Mouse (Mus musculus): ENCODE data around the gene Snx21. TPM values are rescaled to one million over a fixed set of nuclear protein-coding genes. Genes with fewer than 3 reads are reported as not detected.
A peak's percentile ranks its signal among the peaks of the same experiment; 100 is the strongest.

The Snx21 gene
- polyA plus RNA-seq, 1 experiment from 2014 or later, result 22.7 TPM

DNA sequence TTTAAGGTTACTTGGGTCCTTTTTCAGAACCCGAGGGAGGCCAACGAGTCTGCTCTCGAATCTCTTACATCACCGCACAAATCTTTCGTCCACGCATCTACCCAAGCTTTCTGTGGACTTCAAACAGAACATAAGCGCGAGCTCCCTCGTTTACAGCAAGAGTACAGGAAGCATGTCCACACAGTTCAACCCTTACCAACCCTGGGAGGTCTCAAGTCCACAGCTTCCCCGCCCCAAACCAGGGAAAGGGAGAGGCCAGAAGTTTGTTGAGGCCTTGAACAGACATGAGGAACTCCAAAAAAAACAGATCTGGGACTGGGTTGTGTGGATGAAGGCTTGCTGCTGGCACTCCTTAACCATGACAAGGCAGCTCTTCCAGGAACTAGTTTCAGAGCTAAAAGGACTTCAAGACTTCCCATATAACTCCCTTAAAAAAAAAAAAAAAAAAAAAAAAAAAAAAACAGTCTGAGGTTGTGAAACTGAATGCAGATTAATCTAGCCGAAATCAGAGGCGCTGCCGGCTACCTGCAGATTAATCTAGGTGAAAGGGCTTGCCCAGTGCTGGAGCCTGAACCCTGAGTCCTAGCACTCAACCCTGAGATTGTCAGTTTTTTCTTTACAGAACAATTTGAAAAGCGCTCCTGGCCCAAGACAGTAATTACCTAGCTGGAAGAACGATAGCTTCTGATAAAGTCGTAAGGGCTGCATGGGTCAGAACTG lies 17.7 kb downstream of the Snx21 start:
- Histone ChIP-seq H3K4me2 (replicated peaks; ENCODE audit: low read depth, low read length) (peak overlapping the region; percentile 65), H3K9me3 (ENCODE audit: low read length) (no peaks in the 10 kb centered on the region), H3K36me3 (ENCODE audit: insufficient read depth, low read length) (peaks cover 23% of the 10 kb centered on the region), H3K4me3 (ENCODE audit: low read length) (peak overlapping the region; percentile 63), H3K4me1 (ENCODE audit: insufficient read depth, low read length) (peaks cover 24% of the 10 kb centered on the region), H3K9ac (replicated peaks; ENCODE audit: low read length) (peak overlapping the region; percentile 84), H3K27me3 (ENCODE audit: insufficient read depth, low read length) (no peaks in the 10 kb centered on the region), H3K27ac (ENCODE audit: low read length) (no peak overlapping the region)
- WGBS, result 84% methylated on average over 16 of the region's 16 CpGs
- ATAC-seq (ENCODE audit: low FRiP score, low TSS enrichment), result no peak

- WGBS, result 59% methylated on average over 1 of the region's 1 CpGs
- Histone ChIP-seq H3K4me2 (replicated peaks; ENCODE audit: low read depth, low read length) (peak overlapping the region; percentile 65), H3K4me3 (ENCODE audit: low read length) (peak overlapping the region; percentile 63), H3K4me1 (ENCODE audit: insufficient read depth, low read length) (peaks cover 24% of the 10 kb centered on the region), H3K9me3 (ENCODE audit: low read length) (no peaks in the 10 kb centered on the region), H3K27ac (ENCODE audit: low read length) (no peak overlapping the region; the same call in 1 of the 2 replicates), H3K27me3 (ENCODE audit: insufficient read depth, low read length) (no peaks in the 10 kb centered on the region), H3K36me3 (ENCODE audit: insufficient read depth, low read length) (peaks cover 19% of the 10 kb centered on the region), H3K9ac (replicated peaks; ENCODE audit: low read length) (peak overlapping the region; percentile 84)
- ATAC-seq (ENCODE audit: low FRiP score, low TSS enrichment), result no peak
Measured at GRCm38 (mm10) chr2:164803921-164804313, 18.3 kb downstream of the Snx21 start.

DNA sequence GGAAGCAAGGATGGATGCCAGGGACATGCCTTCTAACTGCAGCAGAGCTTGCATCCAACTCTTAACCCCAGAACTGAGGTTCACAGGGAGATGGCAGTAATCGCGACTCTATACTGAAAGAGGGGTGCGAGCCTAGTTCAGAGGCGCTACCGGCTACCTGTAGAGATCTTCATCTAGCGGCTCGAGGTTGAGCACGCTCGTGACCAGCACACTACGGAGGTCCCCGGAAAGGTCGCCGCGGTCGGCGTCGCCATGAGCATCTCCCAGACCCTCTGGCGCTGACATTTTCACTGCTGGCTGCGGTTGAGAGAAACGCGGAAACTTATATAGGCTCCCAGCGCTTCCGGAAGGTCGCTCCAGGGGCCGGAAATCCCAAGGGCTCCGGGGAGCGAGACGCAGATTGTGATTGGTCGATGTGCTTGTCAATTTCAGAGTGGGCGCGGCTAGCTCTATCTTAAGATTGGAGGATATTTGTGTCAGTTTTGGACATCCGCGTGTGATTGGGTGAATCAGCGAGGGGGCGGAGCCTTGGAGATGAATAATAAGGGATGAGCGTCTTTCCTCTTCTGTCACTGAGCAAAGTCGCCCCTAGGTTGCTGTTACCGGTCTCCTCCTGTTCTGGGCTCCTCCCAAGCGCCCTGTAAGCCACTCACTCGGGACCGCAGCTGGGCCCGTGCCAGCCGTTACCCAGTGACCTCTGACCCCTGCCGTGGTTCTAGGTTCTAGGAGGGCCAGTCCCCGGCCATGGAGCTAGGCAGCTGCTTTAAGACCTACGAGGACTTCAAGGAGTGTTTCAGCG lies 19.1 kb downstream of the Snx21 start, which contains the start of the genes Acot8 and Zswim3:
Acot8 (minus strand) TSS at position 350 of the 799 bp plus-strand sequence.
Zswim3 (plus strand) TSS at position 566 of the 799 bp plus-strand sequence.
- no peaks in the 10 kb centered on the region for H3K27me3 ChIP-seq (ENCODE audit: insufficient read depth, low read length)
- under 1% methylated on average over 47 of the region's 47 CpGs for WGBS
- H3K36me3 ChIP-seq (ENCODE audit: insufficient read depth, low read length), result peaks cover 11% of the 10 kb centered on the region
- ATAC-seq (ENCODE audit: low FRiP score, low TSS enrichment), result peak; percentile 98
- peak within 1 kb of the TSS; percentile 63 for H3K4me3 ChIP-seq (ENCODE audit: low read length)
- peak within 1 kb of the TSS; percentile 84 for H3K9ac ChIP-seq (replicated peaks; ENCODE audit: low read length)
- H3K9me3 ChIP-seq (ENCODE audit: low read length), result no peaks in the 10 kb centered on the region
- peak within 1 kb of the TSS; percentile 84 for H3K27ac ChIP-seq (ENCODE audit: low read length)
- peak within 1 kb of the TSS; percentile 86 for H3K4me2 ChIP-seq (replicated peaks; ENCODE audit: low read depth, low read length)
- H3K4me1 ChIP-seq (ENCODE audit: insufficient read depth, low read length), result peaks cover 24% of the 10 kb centered on the region

- ATAC-seq (ENCODE audit: low FRiP score, low TSS enrichment), result peak; percentile 55
- Histone ChIP-seq H3K9me3 (ENCODE audit: low read length) (no peaks in the 10 kb centered on the region), H3K4me1 (ENCODE audit: insufficient read depth, low read length) (peaks cover 24% of the 10 kb centered on the region), H3K27ac (ENCODE audit: low read length) (peak overlapping the region; percentile 84), H3K4me2 (replicated peaks; ENCODE audit: low read depth, low read length) (peak overlapping the region; percentile 86), H3K27me3 (ENCODE audit: insufficient read depth, low read length) (no peaks in the 10 kb centered on the region), H3K9ac (replicated peaks; ENCODE audit: low read length) (peak overlapping the region; percentile 74), H3K4me3 (ENCODE audit: low read length) (peak overlapping the region; percentile 63), H3K36me3 (ENCODE audit: insufficient read depth, low read length) (peaks cover 9% of the 10 kb centered on the region)
- WGBS, result 1% methylated on average over 21 of the region's 21 CpGs
Measured at GRCm38 (mm10) chr2:164805332-164805718, 19.7 kb downstream of the Snx21 start.

DNA sequence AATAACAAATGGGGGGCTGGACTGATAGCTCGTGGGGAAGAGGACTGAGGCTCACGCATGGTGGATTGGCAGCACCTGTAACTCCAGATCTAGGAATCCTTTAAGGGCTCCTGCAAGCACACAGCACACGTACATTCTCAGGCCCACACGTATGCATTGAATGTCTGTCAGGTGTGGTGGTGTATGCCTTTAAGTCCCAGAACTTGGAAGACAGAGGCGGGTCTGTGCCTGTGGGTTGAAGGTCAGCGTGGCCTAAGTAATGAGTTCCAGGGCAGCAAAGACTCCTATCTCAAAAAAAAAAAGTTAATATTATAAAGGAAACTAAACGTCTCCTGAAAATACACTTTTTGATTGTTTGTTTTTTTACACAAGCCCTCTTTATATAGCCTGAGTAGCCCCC lies 21.0 kb downstream of the Snx21 start:
- no peak overlapping the region for H3K9ac ChIP-seq (replicated peaks; ENCODE audit: low read length)
- H3K27me3 ChIP-seq (ENCODE audit: insufficient read depth, low read length), result no peaks in the 10 kb centered on the region
- WGBS, result 76% methylated on average over 7 of the region's 7 CpGs
- no peak overlapping the region for H3K4me2 ChIP-seq (replicated peaks; ENCODE audit: low read depth, low read length)
- no peaks in the 10 kb centered on the region for H3K9me3 ChIP-seq (ENCODE audit: low read length)
- peaks cover 24% of the 10 kb centered on the region for H3K4me1 ChIP-seq (ENCODE audit: insufficient read depth, low read length)
- no peak overlapping the region for H3K4me3 ChIP-seq (ENCODE audit: low read length)
- H3K36me3 ChIP-seq (ENCODE audit: insufficient read depth, low read length), result 0 out of 2 replicates have a peak, but pooled peaks cover 3% of the 10 kb centered on the region
- no peak overlapping the region for H3K27ac ChIP-seq (ENCODE audit: low read length)
- no peak for ATAC-seq (ENCODE audit: low FRiP score, low TSS enrichment)

DNA sequence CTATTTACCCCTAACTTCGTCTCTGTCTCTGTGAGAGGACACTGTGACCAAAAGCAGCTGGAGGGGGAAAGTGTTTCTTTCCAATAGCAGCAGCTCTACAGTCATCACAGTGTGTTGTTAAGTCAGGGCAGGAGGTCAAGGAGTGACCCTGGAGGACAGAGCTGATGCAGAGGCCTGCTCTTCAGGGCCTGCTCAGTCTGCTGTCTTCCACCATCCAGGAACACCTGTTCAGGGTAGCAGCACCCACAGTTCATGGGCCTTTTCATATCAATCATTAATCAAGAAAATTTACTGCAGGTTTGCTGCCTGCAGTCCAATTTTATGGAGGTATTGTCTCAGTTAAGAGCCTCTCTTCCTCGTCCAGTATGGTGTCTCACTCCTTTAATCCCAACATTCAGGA lies 27.9 kb downstream of the Snx21 start:
- Histone ChIP-seq H3K36me3 (ENCODE audit: insufficient read depth, low read length) (no peaks in the 10 kb centered on the region), H3K4me1 (ENCODE audit: insufficient read depth, low read length) (peaks cover 9% of the 10 kb centered on the region; the same call in 1 of the 2 replicates), H3K9me3 (ENCODE audit: low read length) (no peaks in the 10 kb centered on the region), H3K27me3 (ENCODE audit: insufficient read depth, low read length) (no peaks in the 10 kb centered on the region), H3K9ac (replicated peaks; ENCODE audit: low read length) (no peak overlapping the region), H3K4me3 (ENCODE audit: low read length) (no peak overlapping the region), H3K27ac (ENCODE audit: low read length) (no peak overlapping the region), H3K4me2 (replicated peaks; ENCODE audit: low read depth, low read length) (no peak overlapping the region)
- no peak for ATAC-seq (ENCODE audit: low FRiP score, low TSS enrichment)
- WGBS, result 53% methylated on average over 2 of the region's 2 CpGs

DNA sequence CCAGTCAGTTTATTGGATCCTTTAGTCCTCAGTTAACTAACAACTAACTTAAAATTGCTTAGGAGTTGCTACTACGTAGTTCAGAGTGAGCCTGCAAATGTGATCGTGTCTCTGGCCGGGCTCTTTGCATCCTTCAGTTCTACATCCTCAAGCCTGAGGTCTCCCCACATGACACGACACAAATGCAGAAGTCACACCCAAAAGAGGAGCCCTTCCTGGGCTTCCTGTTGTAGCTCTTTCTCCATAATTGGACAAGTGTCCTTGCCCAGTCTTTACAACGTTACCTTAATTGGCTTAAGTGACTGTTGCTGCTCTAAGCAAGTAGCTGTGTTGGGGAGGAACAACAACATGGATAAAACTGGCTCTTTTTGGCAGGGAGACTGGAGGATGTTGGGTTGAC lies 29.7 kb downstream of the Snx21 start:
- WGBS, result 90% methylated on average over 5 of the region's 5 CpGs
- H3K27ac ChIP-seq (ENCODE audit: low read length), result no peak overlapping the region
- H3K9me3 ChIP-seq (ENCODE audit: low read length), result no peaks in the 10 kb centered on the region
- no peak overlapping the region for H3K4me2 ChIP-seq (replicated peaks; ENCODE audit: low read depth, low read length)
- peaks cover 9% of the 10 kb centered on the region; the same call in 1 of the 2 replicates for H3K4me1 ChIP-seq (ENCODE audit: insufficient read depth, low read length)
- no peaks in the 10 kb centered on the region for H3K27me3 ChIP-seq (ENCODE audit: insufficient read depth, low read length)
- H3K9ac ChIP-seq (replicated peaks; ENCODE audit: low read length), result no peak overlapping the region
- no peak for ATAC-seq (ENCODE audit: low FRiP score, low TSS enrichment)
- no peaks in the 10 kb centered on the region for H3K36me3 ChIP-seq (ENCODE audit: insufficient read depth, low read length)
- no peak overlapping the region for H3K4me3 ChIP-seq (ENCODE audit: low read length)

- Histone ChIP-seq H3K9ac (replicated peaks; ENCODE audit: low read length) (no peak overlapping the region), H3K36me3 (ENCODE audit: insufficient read depth, low read length) (no peaks in the 10 kb centered on the region; the same call in 1 of the 2 replicates), H3K27me3 (ENCODE audit: insufficient read depth, low read length) (no peaks in the 10 kb centered on the region), H3K9me3 (ENCODE audit: low read length) (no peaks in the 10 kb centered on the region), H3K4me1 (ENCODE audit: insufficient read depth, low read length) (peaks cover 9% of the 10 kb centered on the region; the same call in 1 of the 2 replicates), H3K4me3 (ENCODE audit: low read length) (no peak overlapping the region), H3K4me2 (replicated peaks; ENCODE audit: low read depth, low read length) (no peak overlapping the region), H3K27ac (ENCODE audit: low read length) (no peak overlapping the region)
- ATAC-seq (ENCODE audit: low FRiP score, low TSS enrichment), result no peak
- 94% methylated on average over 8 of the region's 8 CpGs for WGBS
Measured at GRCm38 (mm10) chr2:164815821-164816220, 30.2 kb downstream of the Snx21 start.

DNA sequence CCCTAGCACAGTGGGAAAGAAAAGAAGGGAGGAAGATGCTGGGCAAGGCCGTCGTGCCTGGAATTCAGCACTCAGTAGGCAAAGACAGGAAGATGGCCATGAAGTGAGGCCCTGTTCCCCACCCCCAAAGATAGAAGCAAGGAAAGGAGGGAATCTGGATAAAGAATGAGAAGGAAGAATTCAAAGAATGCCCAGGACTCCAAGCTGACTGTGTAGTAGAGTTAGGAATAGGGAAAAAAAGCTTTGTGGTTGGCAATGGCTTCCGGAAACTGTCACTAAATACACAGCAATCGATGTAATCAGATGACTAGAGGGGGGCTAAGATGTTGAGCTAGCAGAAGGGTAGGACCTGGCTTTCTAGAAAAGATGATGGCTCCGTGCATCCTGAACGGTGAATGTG lies 31.6 kb downstream of the Snx21 start:
- 87% methylated on average over 6 of the region's 6 CpGs for WGBS
- no peak overlapping the region for H3K4me2 ChIP-seq (replicated peaks; ENCODE audit: low read depth, low read length)
- no peak overlapping the region for H3K27ac ChIP-seq (ENCODE audit: low read length)
- ATAC-seq (ENCODE audit: low FRiP score, low TSS enrichment), result no peak
- no peak overlapping the region for H3K9ac ChIP-seq (replicated peaks; ENCODE audit: low read length)
- H3K4me3 ChIP-seq (ENCODE audit: low read length), result no peak overlapping the region
- H3K27me3 ChIP-seq (ENCODE audit: insufficient read depth, low read length), result no peaks in the 10 kb centered on the region
- H3K9me3 ChIP-seq (ENCODE audit: low read length), result no peaks in the 10 kb centered on the region
- no peaks in the 10 kb centered on the region; the same call in 1 of the 2 replicates for H3K36me3 ChIP-seq (ENCODE audit: insufficient read depth, low read length)
- H3K4me1 ChIP-seq (ENCODE audit: insufficient read depth, low read length), result peaks cover 11% of the 10 kb centered on the region

All from kidney, embryonic 16.5 days (tissue).